Mouse (Mus musculus) thymus, adult 18-20 months (tissue): Measurements from ENCODE around the gene Nrn1l.
A peak's percentile ranks its signal among the peaks of the same experiment; 100 is the strongest.

Experiments used
- DNase-seq, 2 experiments: peaks; one replicate each; pipeline ENCODE4 v3.0.0; 2022; ENCODE audit warnings: mixed read lengths in 2 of 2

Nrn1l gene

DNA sequence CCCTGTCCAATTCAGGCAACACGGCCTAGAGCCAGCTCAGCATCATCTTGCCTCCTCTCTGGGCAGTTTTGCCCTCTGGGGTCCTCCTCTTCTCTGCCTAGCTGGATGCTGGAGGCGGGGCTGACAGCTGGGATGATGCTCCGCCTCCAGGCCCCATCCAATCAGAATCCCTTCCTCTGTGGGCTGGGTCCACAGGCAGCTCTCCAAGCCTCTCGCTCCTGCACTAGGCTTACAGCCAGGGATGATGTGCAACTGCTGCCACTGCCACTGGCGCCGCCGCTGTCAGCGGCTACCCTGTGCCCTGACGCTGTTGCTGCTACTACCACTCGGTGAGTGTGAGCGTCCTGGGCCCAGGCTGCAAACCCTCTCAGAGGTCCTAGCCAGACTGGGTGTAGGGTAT is at the start of gene Nrn1l:
TSS of gene Nrn1l (plus strand) at position 229 of the 400 bp plus-strand sequence.
- DNase-seq: no peak

- DNase-seq: no peak
Observed at GRCm38 (mm10) chr8:105846678-105847077, 46.7 kb upstream of the Nrn1l start.

DNA sequence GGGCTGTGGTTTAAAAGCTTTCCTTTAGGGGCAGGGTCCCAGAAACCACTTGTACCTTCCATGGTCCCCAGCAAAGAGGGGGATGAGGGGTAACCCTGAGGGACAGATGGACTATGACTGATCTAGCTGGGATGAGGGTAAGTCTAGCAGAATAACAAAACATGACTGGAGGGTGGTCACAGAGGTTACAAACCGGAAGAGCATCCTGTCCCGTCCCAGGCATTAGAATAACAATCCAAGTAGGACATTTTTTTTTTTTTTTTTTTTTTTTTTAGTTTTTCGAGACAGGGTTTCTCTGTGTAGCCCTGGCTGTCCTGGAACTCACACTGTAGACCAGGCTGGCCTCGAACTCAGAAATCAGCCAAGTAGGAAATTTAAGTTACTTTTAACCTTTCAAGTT is 43.4 kb upstream of the Nrn1l start:
- no peak for DNase-seq

DNA sequence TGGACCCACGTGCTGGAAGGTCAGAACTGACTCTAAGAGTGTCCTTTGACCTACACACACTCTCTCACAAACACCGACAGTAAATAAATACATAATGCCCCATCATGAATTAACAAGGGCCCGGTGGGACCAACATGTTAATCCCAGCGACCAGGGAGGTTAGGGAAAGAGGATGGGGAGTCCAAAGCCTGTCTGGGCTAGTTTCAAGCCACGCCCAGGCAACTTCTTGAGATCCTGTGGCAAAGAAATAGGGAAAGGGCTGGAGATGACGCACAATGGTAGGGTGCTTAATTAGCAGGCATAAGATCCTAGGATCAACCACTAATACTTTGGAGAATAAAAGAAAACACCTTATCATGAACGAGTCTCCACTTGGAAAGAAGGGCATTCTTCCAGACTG is 42.8 kb upstream of the Nrn1l start:
- DNase-seq: no peak

DNA sequence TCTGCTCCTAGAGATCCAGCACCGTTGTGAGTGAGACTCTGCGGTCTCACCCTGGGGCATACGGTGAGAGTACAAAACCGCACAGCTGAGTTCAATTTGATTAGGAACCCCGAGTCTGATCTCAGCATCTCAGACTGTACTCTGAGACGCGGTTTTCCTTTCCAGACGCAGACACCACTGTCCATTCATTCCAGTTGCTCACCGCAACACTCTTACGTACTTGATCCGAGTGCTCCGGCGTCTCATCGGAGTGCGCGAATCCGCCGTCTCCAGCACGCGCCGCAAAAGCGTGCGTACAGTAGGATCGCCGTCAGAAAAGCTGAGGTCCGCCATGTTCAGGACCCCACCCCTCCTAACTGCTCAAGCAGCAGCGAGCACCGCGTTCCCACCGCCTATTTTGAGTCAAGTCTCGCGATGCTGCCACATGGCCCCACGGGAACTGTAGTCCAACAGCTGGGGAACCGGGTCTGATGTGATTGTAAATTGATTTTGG is 41.7 kb upstream of the Nrn1l start:
- peak; percentile 85 to 91 for DNase-seq

GRCm38 (mm10) chr8:105852146-105852729 is 41.1 kb upstream of the Nrn1l start:
- peak in 1 of 2 experiments; percentile 17 for DNase-seq

- no peak for DNase-seq
Observed at GRCm38 (mm10) chr8:105853178-105853577, 40.2 kb upstream of the Nrn1l start, which contains the start of gene Cenpt. Cenpt (minus strand) TSS chr8:105853278.

GRCm38 (mm10) chr8:105854303-105854702 is 39.1 kb upstream of the Nrn1l start:
- peak in 1 of 2 experiments; percentile 18 for DNase-seq

- DNase-seq: peak; percentile 84 to 90
Observed at GRCm38 (mm10) chr8:105854715-105855216, 38.6 kb upstream of the Nrn1l start, which contains the start of gene Thap11. Thap11 (plus strand) TSS chr8:105855132.

- DNase-seq: peak; percentile 38 to 49
Observed at GRCm38 (mm10) chr8:105855248-105856167, 37.9 kb upstream of the Nrn1l start.

DNA sequence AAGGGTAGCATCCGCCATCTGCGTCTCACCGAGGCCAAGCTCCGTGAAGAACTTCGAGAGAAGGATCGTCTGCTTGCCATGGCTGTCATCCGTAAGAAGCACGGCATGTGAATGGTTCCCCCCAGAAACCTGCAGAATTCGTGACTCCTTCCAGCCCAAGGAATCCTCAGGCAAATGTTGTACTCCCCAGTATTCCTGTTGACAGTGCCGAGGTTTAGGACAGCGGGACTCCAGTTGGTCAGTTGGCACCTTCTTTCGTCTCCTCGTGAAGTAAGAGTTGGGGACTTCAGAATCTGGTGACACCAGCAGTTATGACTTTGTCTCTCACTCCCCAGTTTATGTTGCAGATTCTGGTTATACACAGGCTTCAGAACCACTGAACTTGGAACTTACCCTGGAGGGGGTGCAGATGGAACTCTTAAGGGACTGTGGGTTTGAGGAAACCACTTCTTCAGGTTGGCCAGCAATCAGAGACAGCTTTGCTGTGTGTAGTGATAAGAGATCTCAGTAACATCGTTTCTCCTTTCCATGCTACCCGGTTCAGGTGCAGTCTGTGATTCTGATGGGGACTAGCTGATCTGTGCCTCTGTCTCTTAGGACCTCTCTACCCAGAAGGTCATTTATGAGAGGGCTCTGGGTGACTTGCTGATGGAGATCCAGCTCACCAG is 37.1 kb upstream of the Nrn1l start:
- no peak for DNase-seq

DNA sequence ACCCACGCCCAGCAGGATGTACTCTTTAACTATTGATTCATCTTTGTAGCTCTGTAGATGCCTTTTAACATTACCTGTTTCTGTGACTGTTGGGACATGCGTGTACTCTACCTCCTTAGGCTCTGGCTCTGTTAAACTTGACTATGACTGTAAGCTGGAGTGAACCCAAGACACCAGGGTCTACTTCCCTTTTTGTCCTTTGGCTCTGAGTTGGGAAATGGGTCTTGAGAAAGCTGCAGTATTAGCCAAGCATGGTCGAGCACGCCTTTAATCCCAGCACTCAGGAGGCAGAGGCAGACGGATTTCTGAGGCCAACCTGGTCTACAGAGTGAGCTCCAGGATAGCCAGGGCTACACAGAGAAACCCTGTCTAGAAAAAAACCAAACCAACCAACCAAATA is 34.9 kb upstream of the Nrn1l start:
- no peak for DNase-seq

- DNase-seq: no peak
Observed at GRCm38 (mm10) chr8:105859314-105859713, 34.1 kb upstream of the Nrn1l start.

- peak; percentile 93 to 95 for DNase-seq
Observed at GRCm38 (mm10) chr8:105860143-105860981, 33.0 kb upstream of the Nrn1l start, which contains the start of gene Nutf2. Nutf2 (plus strand) TSS chr8:105860580.

GRCm38 (mm10) chr8:105861951-105862350 is 31.4 kb upstream of the Nrn1l start:
- DNase-seq: no peak

- DNase-seq: no peak
Observed at GRCm38 (mm10) chr8:105866364-105867029, 26.9 kb upstream of the Nrn1l start.

- no peak for DNase-seq
Observed at GRCm38 (mm10) chr8:105874301-105874700, 19.1 kb upstream of the Nrn1l start.

DNA sequence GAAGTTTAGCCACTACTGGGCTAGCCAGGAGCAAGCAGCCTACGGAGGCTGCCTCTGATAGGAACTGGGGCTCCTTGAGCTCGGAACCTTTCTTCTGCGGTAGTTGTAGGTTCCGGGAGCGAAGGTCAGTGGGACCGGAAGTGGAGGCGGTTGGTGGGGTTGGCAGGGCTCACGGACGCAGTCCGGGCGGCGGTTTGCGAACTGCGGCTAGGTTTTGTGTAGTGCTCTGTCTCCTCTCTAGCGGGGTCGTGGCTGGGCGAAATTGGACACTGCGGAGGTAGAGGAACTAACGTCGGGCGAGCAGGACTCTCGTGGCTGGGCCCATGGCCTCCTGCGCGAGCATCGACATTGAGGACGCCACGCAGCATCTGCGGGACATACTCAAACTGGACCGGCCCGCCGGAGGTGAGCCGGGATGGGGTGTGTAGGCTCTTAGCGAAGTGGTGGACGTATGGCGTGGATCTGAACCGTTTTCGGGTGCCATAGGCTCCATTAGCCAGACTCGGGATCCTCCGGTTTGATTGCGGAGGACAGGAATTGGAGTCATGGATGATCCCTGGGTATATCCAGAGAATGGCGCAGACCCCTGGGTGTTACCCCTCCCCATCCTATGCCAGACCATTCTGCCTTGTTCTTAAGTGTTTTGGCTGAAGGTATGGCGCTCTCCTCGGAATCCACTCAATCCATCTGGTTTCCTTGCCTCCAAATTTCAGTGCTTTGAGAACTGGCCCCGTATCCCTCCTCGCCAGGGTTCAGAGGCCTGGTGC is 12.4 kb upstream of the Nrn1l start, which contains the start of gene Edc4:
TSS of gene Edc4 (plus strand) at position 128 of the 767 bp plus-strand sequence.
- peak; percentile 55 to 70 for DNase-seq

GRCm38 (mm10) chr8:105889756-105890465 is 3.5 kb upstream of the Nrn1l start:
- no peak for DNase-seq

GRCm38 (mm10) chr8:105890870-105891269 is 2.5 kb upstream of the Nrn1l start:
- no peak for DNase-seq
